Mouse (Mus musculus) testis, postnatal 14 days (tissue): ENCODE data around the gene Cyth3.

Experiments used
- DNase-seq: peaks from one replicate; pipeline ENCODE4 v3.0.0; 2021; ENCODE audit warnings: low spot score

The Cyth3 gene

DNA sequence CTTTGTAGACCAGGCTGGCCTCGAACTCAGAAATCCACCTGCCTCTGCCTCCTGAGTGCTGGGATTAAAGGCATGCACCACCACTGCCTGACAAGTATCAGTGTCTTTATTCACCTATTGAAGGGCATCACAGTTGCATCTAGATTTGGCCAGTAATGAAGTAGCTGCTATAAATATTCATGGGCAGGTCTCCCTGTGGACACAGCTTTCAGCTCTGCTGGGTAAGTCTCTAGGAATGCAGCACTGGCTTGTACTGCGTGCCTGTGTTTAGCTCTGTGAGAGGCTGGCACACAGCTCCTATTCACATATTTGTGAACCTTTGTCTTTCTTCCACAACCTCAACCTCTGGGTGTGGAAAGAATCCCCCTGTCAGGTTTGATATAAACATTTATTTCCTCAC lies 46.6 kb downstream of the Cyth3 start:
- no peak for DNase-seq

DNA sequence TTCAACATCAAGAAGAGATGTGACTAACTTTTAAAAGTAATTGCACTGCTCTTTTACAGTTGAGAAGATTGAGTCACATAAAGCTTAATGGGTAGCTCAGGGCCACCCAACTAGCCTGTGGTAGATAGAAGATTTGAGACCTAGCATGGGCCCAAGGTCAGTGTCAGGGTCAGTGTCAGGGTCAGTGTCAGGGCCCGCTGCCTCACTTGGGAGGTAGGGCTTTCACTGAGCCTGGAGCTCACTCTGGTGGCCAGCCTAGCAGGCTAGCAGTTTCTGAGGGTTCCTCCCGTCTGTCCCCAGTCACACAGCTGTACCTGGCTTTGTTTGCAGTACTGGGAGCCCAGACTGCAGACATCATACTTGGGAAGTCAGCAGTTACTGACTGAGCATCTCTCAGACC lies 47.1 kb downstream of the Cyth3 start:
- DNase-seq: no peak

DNA sequence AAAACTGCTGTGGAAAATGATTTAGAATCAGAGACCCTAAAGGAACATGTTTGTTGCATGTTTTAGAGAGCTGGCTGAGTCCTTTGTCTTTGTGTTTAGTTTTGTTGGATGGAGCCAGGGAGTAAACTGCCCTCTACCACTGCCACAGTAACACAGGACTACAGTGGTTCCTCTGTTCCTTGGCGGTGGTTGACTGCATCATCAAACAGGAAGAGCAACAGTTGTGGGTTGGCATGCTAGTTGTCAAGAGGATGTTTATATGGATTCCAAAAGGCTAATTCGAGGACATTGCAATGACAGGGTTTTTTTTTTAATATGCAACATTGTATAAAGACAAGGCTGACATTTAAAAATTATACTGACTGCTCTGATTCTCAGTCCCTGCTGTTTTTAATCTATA lies 47.6 kb downstream of the Cyth3 start:
- no peak for DNase-seq

DNA sequence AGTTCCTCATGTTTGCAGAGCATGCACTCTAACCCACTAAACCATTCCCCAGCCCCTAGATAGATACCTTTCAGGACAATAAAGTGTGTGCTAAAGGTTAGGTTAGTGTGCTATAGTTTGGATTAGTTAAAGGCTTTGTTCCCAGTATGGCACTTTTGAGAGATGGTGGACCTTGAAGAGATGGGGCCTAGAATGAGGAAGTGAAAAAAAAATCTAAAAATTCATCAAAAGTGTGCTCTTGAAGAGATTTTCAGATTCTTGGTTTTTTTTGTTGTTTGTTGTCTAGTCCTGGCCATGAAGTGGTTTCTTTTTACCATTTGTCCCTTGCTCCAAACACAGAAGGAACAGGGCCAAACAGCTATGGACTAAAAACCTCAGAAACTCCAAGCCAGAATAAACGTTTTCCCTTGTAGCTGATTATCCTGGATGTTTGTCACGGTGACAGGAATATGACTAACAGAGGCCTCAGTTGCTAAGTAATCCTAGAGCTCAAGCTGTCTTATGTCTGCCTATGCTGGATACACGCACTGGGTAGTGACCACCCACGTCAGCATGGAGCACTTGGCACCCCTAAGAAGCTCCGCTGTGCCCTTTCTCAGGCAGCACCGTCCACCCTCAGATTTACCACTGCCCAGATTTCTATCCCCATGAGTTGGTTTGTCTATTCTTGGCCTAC lies 48.6 kb downstream of the Cyth3 start:
- DNase-seq: no peak

DNA sequence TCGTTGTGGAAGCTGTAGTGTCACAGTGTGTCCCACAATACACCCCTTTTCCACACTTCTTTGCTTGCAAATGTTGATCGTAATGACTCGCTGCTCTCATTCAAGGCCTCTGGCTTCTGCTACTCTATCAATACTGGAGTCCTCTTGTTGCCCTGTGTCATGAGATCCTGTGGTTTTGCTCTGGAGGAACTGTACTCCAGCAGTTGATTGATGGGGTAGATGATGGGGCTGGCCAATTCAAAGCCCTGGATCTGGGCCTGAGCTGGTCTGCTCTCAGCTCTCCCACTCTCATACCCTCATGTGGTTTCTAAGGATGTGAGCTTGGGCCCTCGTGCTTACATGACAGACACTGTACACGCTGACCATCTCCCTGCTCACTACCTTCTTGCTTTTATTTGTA lies 52.3 kb downstream of the Cyth3 start:
- DNase-seq: no peak

DNA sequence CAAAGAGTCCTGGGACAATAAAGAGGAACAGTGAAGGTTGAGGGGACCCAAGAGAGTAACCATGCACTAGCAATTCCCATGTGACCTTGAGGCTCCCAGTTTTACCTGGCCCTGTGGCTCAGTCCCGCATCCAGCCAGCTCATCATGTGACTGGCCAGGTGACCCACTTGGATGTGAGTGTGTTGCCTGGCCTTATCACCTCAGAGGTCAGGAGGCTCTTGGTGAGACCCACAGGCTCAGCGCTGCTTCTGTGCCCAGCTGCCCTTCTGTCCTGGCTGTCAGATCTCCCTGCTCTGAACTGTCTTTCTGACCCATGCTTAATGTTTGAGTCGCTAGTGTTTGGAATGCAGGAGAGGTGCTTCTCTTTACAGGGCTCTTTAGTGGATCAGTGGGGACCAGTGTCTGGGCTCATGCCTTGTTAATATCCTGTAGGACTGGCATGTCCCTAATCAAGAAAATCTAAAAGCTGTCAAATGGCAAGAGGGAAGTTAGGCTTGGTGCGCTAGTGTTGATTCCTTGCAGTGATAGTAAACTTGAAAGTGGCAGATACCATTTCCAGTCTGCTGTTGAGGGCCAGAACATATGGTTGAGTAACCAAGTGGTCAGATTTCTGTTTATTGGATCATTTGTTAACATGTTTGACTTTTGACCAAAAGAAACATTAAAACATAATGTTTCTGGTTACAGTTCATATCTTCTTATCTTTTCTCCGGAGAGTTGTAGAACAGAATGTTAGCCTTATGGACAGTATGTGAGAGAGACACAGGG lies 54.2 kb downstream of the Cyth3 start:
- no peak for DNase-seq

DNA sequence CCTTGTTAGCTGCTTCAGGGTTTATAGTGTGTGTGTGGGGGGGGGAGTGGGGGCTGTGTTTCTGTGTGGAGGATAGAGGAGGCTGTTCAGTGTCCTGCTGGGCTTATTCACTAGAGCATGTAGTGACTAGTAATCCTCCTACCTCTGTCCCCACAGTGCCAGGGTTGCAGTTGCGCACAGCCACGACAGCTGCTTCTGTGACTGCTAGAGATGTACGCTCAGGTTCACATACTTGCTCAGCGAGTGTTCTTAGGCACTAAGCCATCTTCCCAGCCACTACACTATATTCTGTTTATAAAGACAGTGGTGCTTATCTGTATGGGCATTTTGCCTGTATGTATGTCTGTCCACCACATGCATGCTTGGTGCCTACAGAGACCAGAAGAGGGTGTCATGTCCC lies 55.1 kb downstream of the Cyth3 start:
- DNase-seq: no peak

DNA sequence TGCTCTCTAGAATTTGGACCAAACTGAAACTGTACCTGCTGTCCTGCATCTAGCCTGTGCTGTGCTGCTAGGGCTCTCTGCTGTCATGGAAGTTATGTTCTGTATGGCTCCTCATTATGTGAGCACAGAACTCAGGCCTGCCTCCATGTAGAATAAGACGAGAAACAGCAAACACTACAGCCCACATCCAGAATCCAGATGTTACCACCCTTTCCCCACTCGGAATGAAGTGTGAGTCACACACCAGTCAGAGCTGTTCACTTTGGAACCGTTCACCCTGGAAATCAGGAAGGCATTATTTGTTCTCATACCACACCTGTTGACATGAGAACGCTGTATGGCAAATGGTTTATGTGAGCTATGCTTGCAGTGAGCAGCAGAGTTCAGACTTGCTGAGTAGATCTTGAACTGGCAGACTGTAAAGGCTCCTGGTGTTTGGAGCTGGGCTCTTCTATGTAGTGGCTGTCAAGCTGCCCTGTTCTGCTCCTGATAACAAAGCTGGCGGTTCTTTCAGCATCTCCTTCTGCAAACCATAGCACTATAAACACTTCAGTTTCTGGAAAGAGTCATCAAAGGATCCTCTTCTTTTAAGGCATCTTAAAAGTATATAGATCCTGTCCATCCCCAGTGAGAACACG lies 56.5 kb downstream of the Cyth3 start:
- DNase-seq: no peak

DNA sequence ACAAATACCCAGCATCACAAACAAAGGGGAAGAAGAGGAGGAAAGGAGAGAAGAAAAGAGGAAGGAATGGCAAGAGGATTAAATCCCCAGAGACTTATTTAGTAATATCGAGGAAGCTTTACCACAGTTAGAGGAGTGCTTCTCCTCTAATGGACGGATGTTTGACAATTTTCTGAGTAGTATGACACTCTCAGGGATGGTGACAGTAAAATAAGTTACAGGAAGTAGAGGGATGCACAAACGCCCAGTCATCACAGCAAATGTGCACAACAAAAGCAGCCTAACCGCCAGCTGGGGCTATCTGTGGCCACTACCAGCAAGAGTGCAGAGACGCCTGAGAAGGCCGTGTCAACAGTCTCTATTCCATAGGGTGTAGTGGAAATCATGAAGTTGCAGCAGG lies 57.4 kb downstream of the Cyth3 start:
- no peak for DNase-seq

DNA sequence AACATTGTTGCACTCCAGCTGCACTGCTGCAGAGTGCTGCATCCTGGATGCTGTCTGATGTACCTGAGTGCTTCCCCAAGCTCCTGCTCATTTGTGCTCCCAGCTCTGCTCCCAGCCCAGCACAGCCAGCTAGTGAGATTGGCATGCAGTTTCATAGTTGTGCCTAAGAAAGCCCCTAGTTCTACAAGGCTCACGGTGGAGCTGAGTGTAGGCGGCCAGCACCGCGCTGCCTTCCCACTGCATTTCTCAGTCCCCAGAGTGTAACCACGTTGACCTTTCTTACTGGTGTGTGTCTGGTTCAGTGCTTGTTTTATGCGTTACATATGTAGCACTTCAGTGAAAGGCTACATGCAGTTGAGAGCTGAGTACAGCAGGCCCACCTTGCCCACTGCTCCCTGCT lies 61.4 kb downstream of the Cyth3 start:
- DNase-seq: no peak

DNA sequence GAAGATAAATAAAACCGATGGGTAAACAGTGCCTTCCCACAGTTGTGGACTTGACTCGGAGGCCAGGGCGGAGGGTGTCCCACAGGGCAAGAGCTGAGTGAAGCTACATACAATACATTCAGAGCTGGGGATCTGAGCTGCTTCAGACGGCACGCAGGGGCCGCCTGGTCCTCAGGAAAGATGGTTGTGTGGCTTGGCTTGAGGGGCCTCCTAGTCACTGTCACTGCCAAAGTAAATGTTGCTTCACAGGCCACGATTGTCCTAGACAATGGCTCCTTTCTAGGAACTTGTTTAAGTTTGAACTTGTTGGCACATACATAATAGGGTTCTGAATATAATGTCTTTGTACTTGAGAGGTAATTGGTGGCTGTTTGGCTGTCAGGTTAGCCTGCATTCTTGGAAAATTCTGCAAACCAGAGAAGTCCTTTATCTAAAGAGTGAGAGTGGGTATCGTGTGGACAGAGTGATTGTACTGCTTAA lies 62.7 kb downstream of the Cyth3 start:
- DNase-seq: no peak

DNA sequence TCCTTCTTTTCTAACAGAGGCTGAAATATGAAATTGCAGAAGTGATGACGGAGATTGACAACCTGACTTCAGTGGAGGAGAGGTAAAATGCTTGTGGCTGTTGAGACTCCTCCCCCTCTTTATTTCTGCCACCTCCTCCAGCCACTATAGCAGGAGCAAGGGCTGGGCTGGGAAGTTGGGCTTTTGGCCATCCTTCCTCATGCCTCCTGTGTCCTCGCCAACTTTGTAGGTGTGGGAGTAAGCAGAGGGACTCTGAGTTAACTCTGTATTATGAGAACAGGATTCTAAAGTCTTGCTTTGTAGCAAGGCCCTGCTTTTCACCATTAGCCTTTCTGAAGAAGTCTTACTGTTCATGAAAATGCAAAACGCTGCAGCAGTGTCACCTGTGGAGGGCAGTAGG lies 64.2 kb downstream of the Cyth3 start:
- DNase-seq: no peak

DNA sequence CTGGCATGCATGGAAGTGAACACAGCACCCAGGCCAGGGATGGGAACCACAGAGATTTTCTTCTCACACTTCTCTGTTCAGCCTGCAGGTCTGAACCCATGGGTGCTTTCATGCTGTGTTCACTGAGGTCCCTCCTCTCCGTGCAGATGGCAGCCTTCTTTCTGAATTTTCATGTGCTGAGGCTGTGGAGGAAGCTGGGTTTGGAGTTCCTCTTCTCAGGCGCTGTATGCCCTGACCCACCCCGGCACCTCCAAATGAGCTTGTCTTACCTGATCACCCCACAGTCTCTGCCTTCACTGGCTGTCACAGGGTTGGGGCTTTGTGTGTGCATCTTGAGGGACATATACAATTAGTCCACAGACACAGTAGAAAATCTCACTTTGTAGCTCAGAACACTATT lies 65.3 kb downstream of the Cyth3 start:
- no peak for DNase-seq

DNA sequence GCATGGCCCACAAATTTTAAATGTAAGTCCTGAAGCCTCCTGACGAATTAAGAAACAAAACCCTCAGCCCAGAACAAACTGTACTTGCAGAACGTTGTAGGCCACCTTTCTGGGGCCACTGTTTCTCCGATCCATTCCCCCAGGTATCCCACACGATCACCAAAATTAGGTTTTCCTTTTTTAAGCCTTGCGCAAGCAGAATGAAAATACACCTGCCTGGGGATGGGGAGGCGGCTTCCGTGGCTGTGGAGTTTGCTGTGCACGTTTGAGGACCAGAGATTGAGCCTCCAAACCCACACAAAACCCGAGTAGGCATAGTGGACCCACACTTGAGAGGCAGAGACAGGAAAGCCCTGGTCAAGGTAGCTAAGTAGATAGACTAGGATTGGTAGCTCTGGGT lies 68.1 kb downstream of the Cyth3 start:
- DNase-seq: no peak

DNA sequence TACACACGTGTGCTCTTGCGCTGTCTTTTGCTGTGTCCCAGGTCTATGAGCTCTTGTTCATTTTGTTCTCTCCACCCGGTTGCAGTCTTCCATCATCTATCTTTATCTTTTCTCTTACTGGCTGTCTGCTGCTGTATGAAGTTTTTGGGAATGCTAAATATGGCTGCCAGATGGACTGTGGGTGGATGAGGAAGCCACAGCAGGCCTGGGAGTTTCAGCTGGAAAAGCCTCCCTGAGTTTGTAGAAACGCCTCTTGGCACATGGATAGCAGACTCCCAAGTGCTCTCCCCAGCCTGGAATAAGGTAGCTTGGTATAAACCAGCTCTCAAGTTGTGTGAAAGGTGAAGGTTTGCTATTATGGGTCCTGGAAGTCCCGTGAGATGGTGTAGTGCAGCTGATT lies 68.7 kb downstream of the Cyth3 start:
- no peak for DNase-seq

DNA sequence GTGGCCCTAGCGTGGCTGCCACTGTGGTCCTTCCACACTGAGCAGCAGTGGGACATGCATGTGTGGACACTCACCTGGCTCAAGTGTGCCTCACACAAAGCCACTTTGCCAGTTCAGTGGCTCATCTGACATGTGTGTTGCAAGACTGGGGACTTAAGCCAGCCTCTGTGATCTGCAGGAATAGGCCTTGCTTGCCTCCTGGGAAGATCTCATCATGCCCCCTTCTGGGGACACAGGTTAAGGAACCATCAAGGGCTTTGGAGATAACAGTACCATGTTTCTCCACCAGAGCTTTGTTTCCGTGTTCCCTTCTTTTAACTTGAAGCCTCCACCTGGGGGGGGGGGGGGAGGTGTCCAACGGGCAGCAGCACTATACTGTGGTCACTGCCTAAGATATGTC lies 74.1 kb downstream of the Cyth3 start:
- no peak for DNase-seq

DNA sequence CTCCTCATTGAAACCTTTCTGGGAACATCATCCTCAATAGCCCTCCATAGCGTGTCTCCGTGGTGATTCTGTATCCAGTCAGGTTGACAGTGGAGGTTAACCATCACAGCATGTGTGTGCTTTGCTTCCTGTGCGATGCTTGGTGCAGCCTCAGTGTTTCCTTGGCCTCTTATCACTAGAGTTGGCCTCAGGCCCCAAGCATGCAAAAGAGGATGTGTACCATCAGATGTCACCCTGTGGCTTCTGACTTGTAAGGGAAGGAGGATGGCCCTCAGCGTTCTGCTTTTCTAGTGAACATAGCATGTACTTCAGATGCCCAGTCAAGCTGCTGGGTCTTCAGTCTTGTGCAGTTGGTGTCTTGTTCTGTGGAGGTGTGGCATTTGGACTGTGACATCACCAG lies 76.2 kb downstream of the Cyth3 start:
- DNase-seq: no peak

DNA sequence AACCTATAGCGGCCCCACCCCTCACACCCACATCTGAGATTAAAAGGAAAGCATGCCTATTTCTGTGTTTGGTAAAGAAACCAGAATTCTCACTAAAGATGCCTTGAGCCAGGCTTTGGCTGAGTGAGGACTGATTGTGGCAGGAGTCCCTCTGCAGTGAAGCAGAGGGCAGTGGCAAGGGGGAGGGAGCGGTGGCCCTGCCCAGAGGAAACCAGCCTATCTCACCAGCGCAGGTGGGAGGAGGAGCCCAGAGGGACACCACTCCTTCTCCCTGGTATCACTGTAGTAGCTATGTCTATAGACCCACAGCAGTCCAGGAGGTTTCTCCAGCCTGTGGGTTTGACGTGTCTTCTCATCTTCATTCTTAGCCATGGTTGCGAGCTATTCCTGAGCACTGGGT lies 78.0 kb downstream of the Cyth3 start:
- DNase-seq: no peak

DNA sequence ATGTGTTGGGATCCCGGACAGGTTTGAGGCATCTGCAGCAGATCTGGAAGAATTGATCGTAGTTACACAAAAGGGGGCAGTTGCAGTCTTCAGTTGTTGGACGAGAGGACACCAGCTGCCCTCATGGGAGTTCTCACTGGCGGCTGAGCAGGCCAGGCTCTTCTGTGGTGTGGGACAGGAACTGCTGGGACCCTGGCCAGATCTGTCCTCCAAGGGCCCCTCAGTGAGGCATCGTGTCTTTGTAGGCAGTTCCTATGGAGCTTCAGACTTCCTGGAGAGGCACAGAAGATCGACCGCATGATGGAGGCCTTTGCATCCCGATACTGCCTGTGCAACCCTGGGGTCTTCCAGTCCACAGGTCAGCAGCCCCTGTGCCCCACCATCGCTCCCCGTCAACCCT lies 78.8 kb downstream of the Cyth3 start:
- DNase-seq: no peak

DNA sequence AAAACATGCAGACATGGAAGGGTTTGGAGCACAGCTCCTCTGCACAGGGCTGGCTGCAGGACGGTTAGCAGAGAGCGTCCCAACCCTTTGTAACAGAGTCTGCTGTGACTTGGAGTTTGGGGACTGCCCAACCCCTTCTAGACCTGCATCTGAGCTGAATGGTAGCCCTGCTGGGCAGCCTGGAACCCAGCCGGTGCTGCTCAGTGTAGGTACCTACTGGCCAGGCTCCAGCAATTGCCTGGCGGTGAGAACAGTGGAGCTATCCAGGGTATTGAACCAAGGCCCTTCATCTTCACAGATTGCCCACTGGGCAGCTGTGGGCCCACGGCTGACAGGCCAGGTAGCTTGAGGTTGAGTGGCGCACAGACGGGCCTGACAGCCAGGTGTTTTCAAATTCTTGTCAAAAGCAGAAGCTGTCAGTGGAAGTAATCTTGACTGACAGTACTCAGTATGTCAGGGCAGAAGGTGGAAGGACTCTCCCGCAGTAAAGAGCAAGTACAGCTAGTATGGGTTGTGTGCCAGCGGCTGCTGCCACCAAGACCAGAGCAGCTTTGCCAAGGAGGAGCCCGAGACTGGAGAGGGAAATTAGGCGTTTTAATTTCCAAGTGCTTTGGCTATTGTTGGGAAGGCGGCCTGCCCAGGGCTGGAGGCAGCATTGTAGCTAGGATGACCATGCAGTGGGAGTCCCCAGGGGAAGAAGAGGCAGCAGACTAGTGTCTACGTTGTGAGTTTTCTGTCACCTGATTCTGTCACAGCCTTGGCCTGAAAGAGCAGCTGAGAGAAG lies 82.8 kb downstream of the Cyth3 start:
- DNase-seq: no peak

DNA sequence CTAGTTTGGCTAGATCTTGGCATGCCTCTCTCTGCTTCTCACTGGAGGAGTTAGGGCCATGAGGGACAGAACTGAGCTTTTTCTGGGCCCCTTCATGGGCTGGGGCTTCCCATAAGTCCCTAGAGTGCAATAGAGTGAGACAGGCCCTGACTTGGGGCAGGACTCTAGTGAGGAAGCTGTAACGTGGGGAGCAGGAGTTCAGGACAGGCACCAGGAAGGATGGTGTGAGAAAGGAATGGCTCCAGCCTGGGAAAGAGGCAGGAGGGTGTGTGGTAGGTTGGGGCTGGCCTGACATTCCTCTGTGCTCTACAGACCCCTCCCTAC lies 83.4 kb downstream of the Cyth3 start:
- DNase-seq: no peak

DNA sequence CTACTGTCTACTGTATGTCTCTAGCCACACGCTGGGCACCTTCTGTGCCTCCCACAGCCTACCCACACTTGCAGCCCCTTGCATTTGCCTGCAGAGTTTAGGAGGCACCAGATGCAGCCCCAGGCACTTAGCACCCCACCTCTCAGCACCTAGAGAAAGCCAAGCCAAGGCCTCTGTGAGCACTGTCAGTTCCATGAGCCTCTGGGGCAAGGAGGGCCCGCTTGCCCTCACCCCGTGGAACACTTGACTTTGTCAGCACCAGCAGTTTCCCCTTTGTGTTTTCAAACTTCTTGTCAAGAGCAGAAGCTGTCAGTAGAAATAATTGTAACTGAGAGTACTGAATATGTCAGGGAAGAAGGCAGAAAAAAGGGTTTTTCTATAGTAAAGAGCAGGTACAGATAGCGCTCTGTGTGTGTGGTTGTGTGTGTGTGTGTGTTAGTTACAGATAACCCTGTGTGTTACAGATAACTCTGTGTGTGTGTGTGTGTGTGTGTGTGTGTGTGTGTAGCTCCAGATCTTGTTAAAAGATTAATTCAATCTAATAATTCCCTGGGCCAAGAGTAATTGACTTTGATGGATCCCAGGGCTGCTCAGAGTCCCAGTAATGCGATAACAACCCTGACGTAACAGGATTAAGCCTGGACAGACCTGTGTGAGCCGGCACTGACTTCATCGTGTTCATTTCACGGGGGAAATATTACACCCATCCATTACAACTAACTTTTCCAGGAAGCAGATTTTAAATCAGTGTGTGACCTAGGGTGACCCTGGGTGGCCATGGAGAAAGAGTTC lies 84.0 kb downstream of the Cyth3 start:
- DNase-seq: no peak
